8 mouse cellular contexts compared by ENCODE assay signal in genomic region chr11:117115346-117116219, GRCm38 (mm10). TPM values are rescaled to one million over a fixed set of nuclear protein-coding genes. Genes with fewer than 3 reads are reported as not detected.
DNase-seq lines count a peak whose midpoint lies in the region; ATAC-seq lines count a peak whose summit lies in the region.

No protein-coding gene starts in this region.

- peak; percentile 83 to 87 for DNase-seq in right cerebral cortex, postnatal 10 days (ENCODE audit: low spot score in 2 of 2)
- no peak for DNase-seq in right cerebral cortex, postnatal 4 days
- DNase-seq in brain, adult 2 months (ENCODE audit: low read depth, low spot score): peak; percentile 86
- DNase-seq in liver, embryonic 13.5 days: peak; percentile 17

- H3K9ac ChIP-seq in hindbrain, embryonic 13.5 days: peak overlapping the region; percentile 94
- peak overlapping the region; percentile 98 for H3K9ac ChIP-seq in liver, embryonic 13.5 days
- H3K9ac ChIP-seq in neural tube, embryonic 14.5 days (replicated peaks; ENCODE audit: low read depth, low read length): peak overlapping the region; percentile 79

- peak overlapping the region; percentile 99 for H3K27ac ChIP-seq in hindbrain, embryonic 13.5 days
- H3K27ac ChIP-seq in liver, embryonic 13.5 days: peak overlapping the region; percentile 99
- peak overlapping the region; percentile 96 for H3K27ac ChIP-seq in neural tube, embryonic 14.5 days (ENCODE audit: low read depth, low read length)

- WGBS in hindbrain, embryonic 13.5 days: under 1% methylated on average over 52 of the region's 54 CpGs
- WGBS in liver, embryonic 13.5 days (ENCODE audit: insufficient replicate concordance): 2% methylated on average over 54 of the region's 54 CpGs
- WGBS in neural tube, embryonic 14.5 days: under 1% methylated on average over 41 of the region's 54 CpGs

- H3K4me3 ChIP-seq in erythroblast, embryonic 14.5 days (replicated peaks): peak overlapping the region; percentile 95
- H3K4me3 ChIP-seq in hindbrain, embryonic 13.5 days: peak overlapping the region; percentile 86
- peak overlapping the region; percentile 98 for H3K4me3 ChIP-seq in liver, embryonic 13.5 days (replicated peaks)
- peak overlapping the region; percentile 88 for H3K4me3 ChIP-seq in neural tube, embryonic 14.5 days (ENCODE audit: low read depth, low read length)

- peaks cover 45% of the 10 kb centered on the region for H3K36me3 ChIP-seq in erythroblast, embryonic 14.5 days (ENCODE audit: control insufficient read depth)
- H3K36me3 ChIP-seq in hindbrain, embryonic 13.5 days: peaks cover 13% of the 10 kb centered on the region
- H3K36me3 ChIP-seq in liver, embryonic 13.5 days: peaks cover 22% of the 10 kb centered on the region
- H3K36me3 ChIP-seq in neural tube, embryonic 14.5 days (ENCODE audit: control insufficient read depth, insufficient read depth, low read length): 0 out of 2 replicates have a peak, but pooled peaks cover 2% of the 10 kb centered on the region

- peak overlapping the region; percentile 68 for H3K4me2 ChIP-seq in hindbrain, embryonic 13.5 days
- H3K4me2 ChIP-seq in liver, embryonic 13.5 days: peak overlapping the region; percentile 80
- peak overlapping the region; percentile 67 for H3K4me2 ChIP-seq in neural tube, embryonic 14.5 days (ENCODE audit: low read depth, low read length)

- peaks cover 77% of the 10 kb centered on the region for H3K4me1 ChIP-seq in erythroblast, embryonic 14.5 days (ENCODE audit: control insufficient read depth)
- H3K4me1 ChIP-seq in hindbrain, embryonic 13.5 days (replicated peaks): peaks cover 55% of the 10 kb centered on the region
- H3K4me1 ChIP-seq in liver, embryonic 13.5 days (replicated peaks): peaks cover 78% of the 10 kb centered on the region
- peaks cover 40% of the 10 kb centered on the region for H3K4me1 ChIP-seq in neural tube, embryonic 14.5 days (ENCODE audit: control insufficient read depth, insufficient read depth, low read length)

- peak; percentile 77 for ATAC-seq in hindbrain, embryonic 13.5 days (ENCODE audit: low FRiP score)
- ATAC-seq in liver, embryonic 13.5 days (ENCODE audit: low read depth): no peak; the same call in 1 of the 2 replicates
- peak; percentile 72; the same call in 1 of the 2 replicates for ATAC-seq in neural tube, embryonic 14.5 days (ENCODE audit: low read depth)
- no peak for ATAC-seq in granulocyte monocyte progenitor cell, adult 5-6 weeks (replicated peaks; ENCODE audit: poor library complexity, severe bottlenecking)

- no peaks in the 10 kb centered on the region for H3K27me3 ChIP-seq in erythroblast, embryonic 14.5 days (ENCODE audit: control insufficient read depth)
- H3K27me3 ChIP-seq in hindbrain, embryonic 13.5 days: no peaks in the 10 kb centered on the region
- H3K27me3 ChIP-seq in liver, embryonic 13.5 days: no peaks in the 10 kb centered on the region
- peaks cover 3% of the 10 kb centered on the region; the same call in 1 of the 2 replicates for H3K27me3 ChIP-seq in neural tube, embryonic 14.5 days (ENCODE audit: control insufficient read depth, insufficient read depth, low read length)

- H3K9me3 ChIP-seq in erythroblast, embryonic 14.5 days (ENCODE audit: control insufficient read depth, low read length): peaks cover 4% of the 10 kb centered on the region
- H3K9me3 ChIP-seq in hindbrain, embryonic 13.5 days: no peaks in the 10 kb centered on the region
- H3K9me3 ChIP-seq in liver, embryonic 13.5 days (replicated peaks): peaks cover 4% of the 10 kb centered on the region; the same call in 1 of the 2 replicates
- no peaks in the 10 kb centered on the region for H3K9me3 ChIP-seq in neural tube, embryonic 14.5 days (ENCODE audit: control insufficient read depth, low read length)

RNA-seq across cellular contexts. Expression of gene Sec14l1, which starts 0.6 kb away (rescaled TPM):
- polyA plus RNA-seq in erythroblast, embryonic 14.5 days (2012): 9.0 and 11.2 TPM in 2 replicates
- 63.3 and 65.9 TPM in 2 replicates for polyA plus RNA-seq in hindbrain, embryonic 13.5 days (2015; fragmentation: Nextera tagmentation; extraction: Ambion mirVana)
- polyA plus RNA-seq in liver, embryonic 13.5 days (2015; fragmentation: Nextera tagmentation; extraction: Ambion mirVana): 19.7 and 23.2 TPM in 2 replicates
- 41.6 and 44.2 TPM in 2 replicates for polyA plus RNA-seq in neural tube, embryonic 14.5 days (2014; fragmentation: Nextera tagmentation; extraction: Ambion mirVana)
- 10.8 and 13.3 TPM in 2 replicates for total RNA-seq in granulocyte monocyte progenitor cell, adult 5-6 weeks (2014; fragmentation: Nextera tagmentation)
- 9.8 and 12.8 TPM in 2 replicates for total RNA-seq in granulocyte monocyte progenitor cell, adult 5-6 weeks (2017)

Comparison
In these comparisons a context has a peak if more than half of its experiments do, and no peak if none do; other contexts are left out.
1. ATAC-seq: peak in hindbrain, embryonic 13.5 days (single experiment) and neural tube, embryonic 14.5 days (single experiment); none in liver, embryonic 13.5 days (single experiment) and granulocyte monocyte progenitor cell, adult 5-6 weeks (single experiment).
2. Peak in every context shown above with its lines, with median percentiles within 50 percentile points of each other: H3K4me3 ChIP-seq, H3K27ac ChIP-seq, H3K4me2 ChIP-seq and H3K9ac ChIP-seq.